Mouse (Mus musculus) megakaryocyte, embryonic 14.5 days (primary cell): Measurements from ENCODE around the gene Lyplal1.

ENCODE experiments used
- FLI1 ChIP-seq: IDR thresholded peaks from 2 replicates; pipeline ENCODE4 v1.6.1; 2012; ENCODE audit warnings: low read length, inconsistent platforms, mixed read lengths
- GATA1 ChIP-seq: IDR thresholded peaks from 3 replicates; pipeline ENCODE4 v1.6.1; 2012; ENCODE audit warnings: mixed read lengths, low read length, inconsistent platforms, borderline replicate concordance

GRCm38 (mm10) chr1:186137873-186138272 lies 20.8 kb upstream of the Lyplal1 start:
- no peak for TF ChIP-seq GATA1
- TF ChIP-seq FLI1, result no peak
